In genomic region chr16:7559177-7559576, GRCm38 (mm10) we compare ENCODE assay signal across 24 mouse cellular contexts.
DNase-seq lines count a peak whose midpoint lies in the region; ATAC-seq and TF ChIP-seq lines count a peak whose summit lies in the region.
"Had no signal": no experiment of that assay in that cellular context is flagged by ENCODE, and none has a peak within 500 bp of the region (broad histone marks: within the 10 kb centered on the region; RNA-seq: fewer than 3 reads in every experiment).

No protein-coding gene starts in this region.

- peak; percentile 93 for DNase-seq in heart, adult 11 months
- DNase-seq in heart, adult 2 months, result no peak
- DNase-seq in 3134 (ENCODE audit: extremely low read depth, insufficient read length, low spot score), result peak; percentile 14
- DNase-seq in natural killer cell, adult 2 months (ENCODE audit: low spot score in 2 of 2), result peak; percentile 4 to 24
- DNase-seq in spleen, adult 12 weeks (ENCODE audit: low spot score), result no peak
- DNase-seq: adrenal gland, postnatal 36 days; cerebellum, adult 8-10 months; forebrain, postnatal 0 days; gastrocnemius, postnatal 10 days; kidney, adult 18-20 months; kidney, postnatal 4 days; thymus, postnatal 14 days had no signal

- no peak overlapping the region for H3K4me3 ChIP-seq in heart, adult 2 months
- H3K4me3 ChIP-seq: embryonic facial prominence, embryonic 13.5 days; erythroblast, embryonic 14.5 days; heart, embryonic 12.5 days; hindbrain, embryonic 10.5 days; left cerebral cortex, adult 2 months; limb, embryonic 13.5 days; lung, embryonic 15.5 days; midbrain, embryonic 13.5 days had no signal

- no peak for TF ChIP-seq POLR2A in heart, adult 2 months (IDR thresholded peaks at IDR 0.05; ENCODE audit: insufficient read depth, low read depth, low read length)

- 63% methylated on average over 1 of the region's 1 CpGs for WGBS in heart, adult 2 months

- no peak for TF ChIP-seq CTCF in heart, adult 2 months (IDR thresholded peaks at IDR 0.05)

- no peak overlapping the region for H3K27ac ChIP-seq in heart, adult 2 months
- H3K27ac ChIP-seq: embryonic facial prominence, embryonic 13.5 days; hindbrain, embryonic 10.5 days; kidney, postnatal 0 days; left cerebral cortex, adult 2 months; limb, embryonic 13.5 days; lung, embryonic 15.5 days; midbrain, embryonic 13.5 days had no signal

- no peaks in the 10 kb centered on the region for H3K27me3 ChIP-seq in heart, adult 2 months (ENCODE audit: control insufficient read depth, insufficient read depth, low read length)
- H3K27me3 ChIP-seq: embryonic facial prominence, embryonic 13.5 days; heart, embryonic 12.5 days; limb, embryonic 13.5 days; lung, embryonic 15.5 days; midbrain, embryonic 13.5 days had no signal

- no peaks in the 10 kb centered on the region for H3K4me1 ChIP-seq in heart, adult 2 months (ENCODE audit: control insufficient read depth, insufficient read depth, low read length)
- H3K4me1 ChIP-seq: embryonic facial prominence, embryonic 13.5 days; heart, embryonic 12.5 days; hindbrain, embryonic 10.5 days; lung, embryonic 15.5 days; midbrain, embryonic 13.5 days had no signal

- H3K9ac ChIP-seq in heart, adult 2 months (ENCODE audit: low read depth, low read length), result no peak overlapping the region
- H3K9ac ChIP-seq: embryonic facial prominence, embryonic 13.5 days; forebrain, postnatal 0 days; heart, embryonic 12.5 days; limb, embryonic 13.5 days; lung, embryonic 15.5 days; midbrain, embryonic 13.5 days had no signal

- peak; percentile 92 for ATAC-seq in granulocyte monocyte progenitor cell, adult 5-6 weeks (replicated peaks; ENCODE audit: poor library complexity, severe bottlenecking)
- ATAC-seq in erythroblast, adult 5-6 weeks (replicated peaks; ENCODE audit: low FRiP score, poor library complexity, severe bottlenecking), result no peak
- ATAC-seq: forebrain, postnatal 0 days; hindbrain, embryonic 16.5 days; midbrain, embryonic 13.5 days had no signal

- H3K79me2 ChIP-seq in heart, adult 2 months (replicated peaks; ENCODE audit: control insufficient read depth, insufficient read depth, low read length), result no peaks in the 10 kb centered on the region

- no peak for TF ChIP-seq EP300 in heart, adult 2 months (IDR thresholded peaks at IDR 0.05; ENCODE audit: insufficient read depth, low read depth, low read length)

- intact Hi-C loops in heart, adult 2 months (cut with DNase I), result no loop called here

- H3K36me3 ChIP-seq in heart, adult 2 months (ENCODE audit: control insufficient read depth, insufficient read depth, low read length), result no peaks in the 10 kb centered on the region
- H3K36me3 ChIP-seq: embryonic facial prominence, embryonic 13.5 days; heart, embryonic 12.5 days; hindbrain, embryonic 10.5 days; limb, embryonic 13.5 days; lung, embryonic 15.5 days; midbrain, embryonic 13.5 days had no signal

Comparison
In these comparisons a context has a peak if more than half of its experiments do, and no peak if none do; other contexts are left out.
1. DNase-seq: peak in heart, adult 11 months (single experiment), 3134 (single experiment) and natural killer cell, adult 2 months (2 of 2); none in heart, adult 2 months (0 of 2) and spleen, adult 12 weeks (single experiment).